In genomic region chr19:46220116-46220515, GRCm38 (mm10) we compare ENCODE assay signal across 12 mouse cellular contexts.
"Had no signal": no experiment of that assay in that cellular context is flagged by ENCODE, and none has a peak within 500 bp of the region (broad histone marks: within the 10 kb centered on the region; RNA-seq: fewer than 3 reads in every experiment).

No protein-coding gene starts in this region.

- DNase-seq: kidney, postnatal 10 days; kidney, postnatal 4 days; left cerebral cortex, postnatal 4 days; lung, adult 18-20 months; lung, postnatal 36 days; thymus, adult 2 months; thymus, postnatal 25 days had no signal

- H3K27me3 ChIP-seq: limb, embryonic 13.5 days; midbrain, embryonic 15.5 days; neural tube, embryonic 12.5 days; stomach, embryonic 15.5 days had no signal

- H3K4me1 ChIP-seq: neural tube, embryonic 12.5 days had no signal

- H3K4me3 ChIP-seq: limb, embryonic 13.5 days; midbrain, embryonic 15.5 days; neural tube, embryonic 12.5 days; stomach, embryonic 15.5 days had no signal

- H3K27ac ChIP-seq: limb, embryonic 13.5 days; liver, embryonic 14.5 days; midbrain, embryonic 15.5 days; neural tube, embryonic 12.5 days; stomach, embryonic 15.5 days had no signal
